Mouse (Mus musculus): Measurements from ENCODE around the gene Dach1. TPM values are rescaled to one million over a fixed set of nuclear protein-coding genes. Genes with fewer than 3 reads are reported as not detected.

Gene Dach1
- polyA plus RNA-seq, 1 experiment from 2014 or later = 16.5 TPM

GRCm38 (mm10) chr14:98038524-98038923 lies 131.0 kb downstream of the Dach1 start:
- Histone ChIP-seq H3K4me3 (ENCODE audit: low read depth, low read length) (no peak overlapping the region), H3K27ac (replicated peaks; ENCODE audit: low read depth, low read length) (no peak overlapping the region), H3K9me3 (ENCODE audit: control insufficient read depth, low read length) (no peaks in the 10 kb centered on the region), H3K36me3 (ENCODE audit: control insufficient read depth, insufficient read depth, low read length) (no peaks in the 10 kb centered on the region), H3K4me1 (ENCODE audit: control insufficient read depth, insufficient read depth, low read length) (peaks cover 2% of the 10 kb centered on the region; the same call in 1 of the 2 replicates), H3K9ac (ENCODE audit: low read length) (no peak overlapping the region), H3K4me2 (ENCODE audit: low read depth, severe bottlenecking) (no peak overlapping the region), H3K27me3 (ENCODE audit: control insufficient read depth, insufficient read depth, low read length) (no peaks in the 10 kb centered on the region)
- DNase-seq (ENCODE audit: low spot score) (peak; percentile 28), ATAC-seq (ENCODE audit: insufficient number of reproducible peaks, low FRiP score, low TSS enrichment, low read depth) (no peak)
- WGBS = 4% methylated on average over 1 of the region's 1 CpGs

DNA sequence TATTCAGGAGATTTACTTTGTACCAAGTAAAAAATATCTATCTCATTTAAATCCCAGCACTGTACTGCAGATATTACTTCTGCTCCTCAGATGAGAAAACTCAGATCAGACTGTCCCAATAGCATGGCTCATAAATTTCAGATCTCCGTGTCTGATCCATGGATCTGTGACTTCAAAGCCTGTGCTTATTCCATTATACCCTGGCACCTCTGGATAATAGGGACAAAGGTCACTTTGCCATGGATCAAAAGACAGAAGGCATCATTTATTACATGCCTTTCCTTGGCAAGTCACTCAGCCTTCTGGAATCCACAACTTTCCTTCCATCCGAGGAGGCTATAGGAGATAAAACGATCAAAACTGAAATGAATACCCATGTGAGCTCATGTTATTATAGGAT lies 132.4 kb downstream of the Dach1 start:
- Histone ChIP-seq H3K4me1 (ENCODE audit: control insufficient read depth, insufficient read depth, low read length) (peaks cover 2% of the 10 kb centered on the region; the same call in 1 of the 2 replicates), H3K9me3 (ENCODE audit: control insufficient read depth, low read length) (no peaks in the 10 kb centered on the region), H3K4me3 (ENCODE audit: low read depth, low read length) (no peak overlapping the region), H3K4me2 (ENCODE audit: low read depth, severe bottlenecking) (no peak overlapping the region), H3K9ac (ENCODE audit: low read length) (no peak overlapping the region), H3K27ac (replicated peaks; ENCODE audit: low read depth, low read length) (no peak overlapping the region), H3K36me3 (ENCODE audit: control insufficient read depth, insufficient read depth, low read length) (no peaks in the 10 kb centered on the region), H3K27me3 (ENCODE audit: control insufficient read depth, insufficient read depth, low read length) (no peaks in the 10 kb centered on the region)
- DNase-seq (ENCODE audit: low spot score) (no peak), ATAC-seq (ENCODE audit: insufficient number of reproducible peaks, low FRiP score, low TSS enrichment, low read depth) (no peak)
- 22% methylated on average over 3 of the region's 3 CpGs for WGBS

- no peak overlapping the region for H3K27ac ChIP-seq (replicated peaks; ENCODE audit: low read depth, low read length)
- H3K4me1 ChIP-seq (ENCODE audit: control insufficient read depth, insufficient read depth, low read length) = peaks cover 2% of the 10 kb centered on the region; the same call in 1 of the 2 replicates
- H3K27me3 ChIP-seq (ENCODE audit: control insufficient read depth, insufficient read depth, low read length) = no peaks in the 10 kb centered on the region
- DNase-seq (ENCODE audit: low spot score) (peak; percentile 40), ATAC-seq (ENCODE audit: insufficient number of reproducible peaks, low FRiP score, low TSS enrichment, low read depth) (no peak)
- 0% methylated on average over 1 of the region's 1 CpGs for WGBS
- no peak overlapping the region for H3K4me3 ChIP-seq (ENCODE audit: low read depth, low read length)
- H3K9ac ChIP-seq (ENCODE audit: low read length) = no peak overlapping the region
- no peaks in the 10 kb centered on the region for H3K36me3 ChIP-seq (ENCODE audit: control insufficient read depth, insufficient read depth, low read length)
- no peak overlapping the region for H3K4me2 ChIP-seq (ENCODE audit: low read depth, severe bottlenecking)
- no peaks in the 10 kb centered on the region for H3K9me3 ChIP-seq (ENCODE audit: control insufficient read depth, low read length)
These were observed 134.3 kb downstream of the Dach1 start for GRCm38 (mm10) chr14:98035261-98035660.

GRCm38 (mm10) chr14:98023540-98023939 lies 146.0 kb downstream of the Dach1 start:
- Histone ChIP-seq H3K9me3 (ENCODE audit: control insufficient read depth, low read length) (no peaks in the 10 kb centered on the region), H3K4me1 (ENCODE audit: control insufficient read depth, insufficient read depth, low read length) (no peaks in the 10 kb centered on the region), H3K4me2 (ENCODE audit: low read depth, severe bottlenecking) (no peak overlapping the region), H3K9ac (ENCODE audit: low read length) (no peak overlapping the region), H3K36me3 (ENCODE audit: control insufficient read depth, insufficient read depth, low read length) (no peaks in the 10 kb centered on the region), H3K4me3 (ENCODE audit: low read depth, low read length) (no peak overlapping the region), H3K27ac (replicated peaks; ENCODE audit: low read depth, low read length) (no peak overlapping the region), H3K27me3 (ENCODE audit: control insufficient read depth, insufficient read depth, low read length) (no peaks in the 10 kb centered on the region)
- ATAC-seq (ENCODE audit: insufficient number of reproducible peaks, low FRiP score, low TSS enrichment, low read depth) (no peak), DNase-seq (ENCODE audit: low spot score) (no peak)
- 61% methylated on average over 4 of the region's 4 CpGs for WGBS

DNA sequence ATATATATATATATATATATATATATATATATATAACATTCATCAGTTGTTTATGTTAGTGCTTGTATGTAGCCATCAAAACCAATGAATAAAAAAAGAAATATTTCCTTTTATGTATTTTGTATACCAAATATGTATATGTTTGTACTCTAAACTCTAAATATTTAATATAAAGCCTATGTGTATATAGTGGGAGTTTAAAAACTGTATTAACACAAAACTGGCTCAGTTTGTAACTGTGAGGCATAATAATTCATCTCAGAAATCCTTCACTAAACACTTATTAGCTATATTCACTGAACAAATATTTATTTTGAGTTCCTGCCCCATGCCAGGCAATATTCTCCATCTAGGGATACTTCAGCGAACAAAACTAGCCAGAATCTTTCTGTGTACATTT lies 155.5 kb downstream of the Dach1 start:
- 91% methylated on average over 1 of the region's 1 CpGs for WGBS
- no peaks in the 10 kb centered on the region for H3K27me3 ChIP-seq (ENCODE audit: control insufficient read depth, insufficient read depth, low read length)
- ATAC-seq (ENCODE audit: insufficient number of reproducible peaks, low FRiP score, low TSS enrichment, low read depth) (no peak), DNase-seq (ENCODE audit: low spot score) (no peak)
- H3K27ac ChIP-seq (replicated peaks; ENCODE audit: low read depth, low read length) = no peak overlapping the region
- no peaks in the 10 kb centered on the region for H3K4me1 ChIP-seq (ENCODE audit: control insufficient read depth, insufficient read depth, low read length)
- H3K4me3 ChIP-seq (ENCODE audit: low read depth, low read length) = no peak overlapping the region
- no peak overlapping the region for H3K4me2 ChIP-seq (ENCODE audit: low read depth, severe bottlenecking)
- H3K9me3 ChIP-seq (ENCODE audit: control insufficient read depth, low read length) = no peaks in the 10 kb centered on the region
- no peaks in the 10 kb centered on the region for H3K36me3 ChIP-seq (ENCODE audit: control insufficient read depth, insufficient read depth, low read length)
- no peak overlapping the region for H3K9ac ChIP-seq (ENCODE audit: low read length)

- WGBS = 91% methylated on average over 6 of the region's 6 CpGs
- ATAC-seq (ENCODE audit: insufficient number of reproducible peaks, low FRiP score, low TSS enrichment, low read depth) = no peak
These were observed 161.1 kb downstream of the Dach1 start for GRCm38 (mm10) chr14:98008501-98008900.

DNA sequence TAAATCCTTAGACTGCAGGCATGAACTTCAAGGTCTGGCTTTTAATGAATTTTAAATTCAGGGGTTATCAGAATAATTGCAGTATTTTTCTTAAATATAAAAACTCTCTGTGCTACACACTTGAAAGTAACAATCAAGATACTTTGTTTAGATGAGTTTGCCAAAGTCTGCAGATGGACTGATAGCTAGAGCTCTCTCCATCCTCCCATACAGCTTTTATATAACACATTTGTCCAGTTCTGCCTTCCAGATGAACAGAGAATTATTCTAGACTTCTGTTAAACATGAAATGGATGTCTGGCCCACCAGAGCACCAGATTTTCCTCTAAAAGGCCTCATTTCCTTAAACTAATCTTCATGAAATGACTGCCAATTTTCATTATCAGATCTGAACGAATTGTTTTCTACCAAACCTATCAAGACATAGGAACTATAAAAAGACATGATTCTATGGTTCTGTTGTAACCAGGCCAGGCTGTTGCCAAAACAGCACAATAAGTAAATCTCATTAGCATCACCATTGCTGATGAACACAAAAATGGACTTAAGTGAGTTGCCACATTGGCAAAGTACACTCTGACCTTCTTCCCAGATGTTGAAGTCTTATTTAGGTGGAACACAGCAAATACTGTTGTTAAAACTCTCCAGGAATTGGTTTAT lies 167.4 kb downstream of the Dach1 start:
- Histone ChIP-seq H3K4me3 (ENCODE audit: low read depth, low read length) (no peak overlapping the region), H3K4me2 (ENCODE audit: low read depth, severe bottlenecking) (no peak overlapping the region), H3K36me3 (ENCODE audit: control insufficient read depth, insufficient read depth, low read length) (no peaks in the 10 kb centered on the region), H3K27me3 (ENCODE audit: control insufficient read depth, insufficient read depth, low read length) (no peaks in the 10 kb centered on the region), H3K4me1 (ENCODE audit: control insufficient read depth, insufficient read depth, low read length) (no peaks in the 10 kb centered on the region), H3K9me3 (ENCODE audit: control insufficient read depth, low read length) (no peaks in the 10 kb centered on the region), H3K27ac (replicated peaks; ENCODE audit: low read depth, low read length) (no peak overlapping the region), H3K9ac (ENCODE audit: low read length) (no peak overlapping the region)
- ATAC-seq (ENCODE audit: insufficient number of reproducible peaks, low FRiP score, low TSS enrichment, low read depth) = no peak
- no peak for DNase-seq (ENCODE audit: low spot score)
- WGBS = 72% methylated on average over 1 of the region's 1 CpGs

More at GRCm38 (mm10) chr14:98008501-98008900, 161.1 kb downstream of the Dach1 start:
- H3K27me3 ChIP-seq (ENCODE audit: control insufficient read depth, insufficient read depth, low read length) = no peaks in the 10 kb centered on the region
- no peaks in the 10 kb centered on the region for H3K4me1 ChIP-seq (ENCODE audit: control insufficient read depth, insufficient read depth, low read length)
- no peak overlapping the region for H3K9ac ChIP-seq (ENCODE audit: low read length)
- no peak overlapping the region for H3K27ac ChIP-seq (replicated peaks; ENCODE audit: low read depth, low read length)
- no peaks in the 10 kb centered on the region for H3K9me3 ChIP-seq (ENCODE audit: control insufficient read depth, low read length)
- DNase-seq (ENCODE audit: low spot score) = no peak
- H3K4me2 ChIP-seq (ENCODE audit: low read depth, severe bottlenecking) = no peak overlapping the region
- H3K36me3 ChIP-seq (ENCODE audit: control insufficient read depth, insufficient read depth, low read length) = no peaks in the 10 kb centered on the region
- H3K4me3 ChIP-seq (ENCODE audit: low read depth, low read length) = no peak overlapping the region

GRCm38 (mm10) chr14:97998584-97998983 lies 171.0 kb downstream of the Dach1 start:
- Histone ChIP-seq H3K4me1 (ENCODE audit: control insufficient read depth, insufficient read depth, low read length) (no peaks in the 10 kb centered on the region), H3K9me3 (ENCODE audit: control insufficient read depth, low read length) (no peaks in the 10 kb centered on the region), H3K27me3 (ENCODE audit: control insufficient read depth, insufficient read depth, low read length) (no peaks in the 10 kb centered on the region), H3K9ac (ENCODE audit: low read length) (no peak overlapping the region), H3K4me2 (ENCODE audit: low read depth, severe bottlenecking) (no peak overlapping the region), H3K36me3 (ENCODE audit: control insufficient read depth, insufficient read depth, low read length) (no peaks in the 10 kb centered on the region), H3K4me3 (ENCODE audit: low read depth, low read length) (no peak overlapping the region), H3K27ac (replicated peaks; ENCODE audit: low read depth, low read length) (no peak overlapping the region)
- DNase-seq (ENCODE audit: low spot score) (no peak), ATAC-seq (ENCODE audit: insufficient number of reproducible peaks, low FRiP score, low TSS enrichment, low read depth) (no peak)

DNA sequence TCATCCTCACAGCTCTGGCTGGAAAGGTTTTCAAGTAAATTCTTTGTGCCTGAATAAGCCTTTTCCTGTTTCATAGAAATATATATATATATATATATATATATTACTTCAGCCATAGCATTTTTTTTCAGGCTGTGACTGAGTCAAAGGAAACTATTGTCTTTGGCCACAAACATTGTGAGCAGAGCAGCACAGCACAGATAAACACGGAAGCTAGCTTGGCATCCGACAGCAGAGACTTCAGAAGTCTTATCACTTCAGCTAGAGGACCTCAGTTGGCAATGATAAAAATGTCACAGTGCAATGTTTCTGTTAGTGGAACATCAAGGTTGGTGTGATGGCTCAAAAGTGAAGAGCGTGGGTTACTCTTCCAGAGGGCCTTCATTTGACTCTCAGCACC lies 186.3 kb downstream of the Dach1 start:
- H3K4me1 ChIP-seq (ENCODE audit: control insufficient read depth, insufficient read depth, low read length) = peaks cover 2% of the 10 kb centered on the region; the same call in 1 of the 2 replicates
- 78% methylated on average over 3 of the region's 3 CpGs for WGBS
- H3K36me3 ChIP-seq (ENCODE audit: control insufficient read depth, insufficient read depth, low read length) = no peaks in the 10 kb centered on the region
- no peak overlapping the region for H3K27ac ChIP-seq (replicated peaks; ENCODE audit: low read depth, low read length)
- H3K4me3 ChIP-seq (ENCODE audit: low read depth, low read length) = no peak overlapping the region
- no peaks in the 10 kb centered on the region for H3K9me3 ChIP-seq (ENCODE audit: control insufficient read depth, low read length)
- H3K9ac ChIP-seq (ENCODE audit: low read length) = no peak overlapping the region
- no peak overlapping the region for H3K4me2 ChIP-seq (ENCODE audit: low read depth, severe bottlenecking)
- no peak for DNase-seq (ENCODE audit: low spot score)
- ATAC-seq (ENCODE audit: insufficient number of reproducible peaks, low FRiP score, low TSS enrichment, low read depth) = no peak
- H3K27me3 ChIP-seq (ENCODE audit: control insufficient read depth, insufficient read depth, low read length) = no peaks in the 10 kb centered on the region
